Mouse (Mus musculus): ENCODE measurements at regions not wholly inside any gene's neighbourhood (a gene's known extent, or its start where the extent isn't known, plus 50 kb on each side); places are given as distances from the start of the nearest gene placed in this dataset.
A peak's percentile ranks its signal among the peaks of the same experiment; 100 is the strongest.

DNA sequence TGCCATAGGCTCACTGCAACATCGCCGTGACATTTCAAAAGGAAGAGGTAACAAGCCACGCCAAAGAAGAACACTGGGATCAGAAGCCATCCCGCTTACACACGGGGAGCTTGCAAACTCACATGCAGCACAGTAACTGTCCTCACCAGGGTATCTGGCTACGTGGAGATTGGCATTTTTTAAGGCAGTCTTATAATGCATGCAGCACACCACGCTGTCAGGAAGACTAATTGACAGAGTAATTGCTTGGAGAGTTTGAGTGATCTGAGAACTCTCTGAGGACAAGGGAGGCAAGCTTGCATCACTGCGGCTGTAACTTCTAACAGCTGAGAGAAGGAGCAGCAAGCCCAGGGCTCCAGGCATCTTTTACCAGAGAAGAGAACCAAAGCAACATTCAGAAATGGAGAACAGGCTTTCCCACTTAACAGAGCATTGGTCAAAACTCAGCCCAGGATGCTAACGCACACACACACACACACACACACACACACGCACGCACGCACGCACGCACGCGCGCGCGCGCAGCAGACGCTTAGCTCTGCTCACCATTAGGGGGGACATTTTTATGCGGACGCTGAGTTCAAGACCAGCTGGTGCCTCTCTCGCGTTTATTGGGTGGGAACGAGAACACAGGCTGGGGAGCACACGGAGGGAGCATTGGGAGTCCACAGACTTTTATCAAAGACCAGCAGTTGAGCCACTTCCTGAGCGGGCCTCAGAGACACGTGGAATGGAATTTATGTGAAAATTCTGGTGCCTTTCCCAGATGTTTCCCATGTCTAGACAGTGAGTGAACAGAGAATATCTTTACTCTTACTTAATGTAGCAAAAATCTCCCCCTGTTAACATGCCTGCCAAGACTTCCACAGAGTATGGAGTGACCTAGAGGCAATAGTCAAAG is 66.6 kb downstream of the 1700129C05Rik start:
- peak overlapping the region; percentile 49 for H3K4me2 ChIP-seq (replicated peaks)
- ATAC-seq (ENCODE audit: low FRiP score, low read depth): peak; percentile 94
- no peak overlapping the region for H3K9ac ChIP-seq
- 33% methylated on average over 29 of the region's 29 CpGs for WGBS
- peak overlapping the region; percentile 18; the same call in 1 of the 2 replicates for H3K4me3 ChIP-seq
- H3K27ac ChIP-seq: peak overlapping the region; percentile 55; the same call in 1 of the 2 replicates
- peaks cover 16% of the 10 kb centered on the region for H3K4me1 ChIP-seq
- no peaks in the 10 kb centered on the region for H3K27me3 ChIP-seq
- H3K36me3 ChIP-seq: no peaks in the 10 kb centered on the region
- H3K9me3 ChIP-seq: no peaks in the 10 kb centered on the region

DNA sequence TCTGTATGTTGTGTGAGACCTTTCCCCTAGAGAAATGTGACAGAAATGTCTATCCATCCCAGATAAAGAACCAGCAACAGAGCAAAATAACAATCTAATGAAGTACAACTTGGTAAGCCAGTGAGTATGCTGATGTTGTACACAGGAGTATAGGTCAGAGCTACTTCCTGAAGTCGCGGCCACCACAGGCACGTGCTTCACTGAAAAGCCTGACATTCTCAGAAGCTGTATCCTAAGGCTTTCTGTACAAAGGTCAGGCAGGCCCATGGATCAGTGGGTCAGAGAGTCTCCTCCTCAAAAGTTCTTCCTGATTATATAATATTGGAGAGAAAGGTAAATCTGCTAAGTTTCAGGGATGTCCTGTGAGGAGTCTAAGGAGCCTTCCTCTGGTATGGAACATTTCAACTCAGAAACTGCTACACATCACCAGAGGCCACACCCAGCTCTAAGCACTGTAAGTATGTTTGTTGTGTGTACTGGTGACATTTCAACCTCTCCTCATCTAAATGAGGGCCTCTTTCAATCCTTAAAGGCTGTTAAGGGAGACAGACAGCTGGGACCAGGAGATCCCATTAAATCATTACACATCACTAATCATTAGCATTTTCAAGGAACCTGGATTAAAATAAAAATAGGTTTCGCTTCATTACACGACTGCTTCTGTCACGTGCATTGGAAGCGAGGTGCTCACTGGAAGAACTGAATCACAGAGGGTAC is 70.2 kb downstream of the 1700129C05Rik start:
- no peak for ATAC-seq (ENCODE audit: low FRiP score, low read depth)
- WGBS: 85% methylated on average over 7 of the region's 7 CpGs

DNA sequence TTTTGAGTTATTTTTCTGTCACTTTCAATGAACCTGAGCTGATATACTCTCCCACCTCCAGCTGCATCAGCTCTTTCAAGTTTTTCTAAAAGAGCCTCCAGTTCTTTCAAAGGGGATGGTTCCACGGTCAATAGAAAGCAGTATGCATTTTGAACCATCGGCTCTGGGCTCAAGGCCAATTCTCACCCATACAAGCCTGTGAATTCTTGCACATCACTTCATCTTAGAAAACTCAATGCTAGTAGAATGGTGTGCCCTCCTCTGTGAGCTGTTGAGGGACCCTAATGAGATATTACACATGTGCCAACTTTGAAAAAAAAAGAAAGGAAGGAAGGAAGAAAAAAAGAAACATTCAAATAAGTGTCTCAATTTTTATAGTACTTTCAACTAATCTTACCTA is 72.6 kb downstream of the 1700129C05Rik start:
- Histone ChIP-seq H3K4me2 (replicated peaks) (no peak overlapping the region), H3K9me3 (no peaks in the 10 kb centered on the region), H3K36me3 (no peaks in the 10 kb centered on the region), H3K9ac (no peak overlapping the region), H3K27me3 (no peaks in the 10 kb centered on the region), H3K4me1 (no peaks in the 10 kb centered on the region), H3K27ac (no peak overlapping the region), H3K4me3 (no peak overlapping the region)
- no peak for ATAC-seq (ENCODE audit: low FRiP score, low read depth)
- WGBS: 83% methylated on average over 2 of the region's 2 CpGs

More for the DNA sequence above, 70.2 kb downstream of the 1700129C05Rik start:
- H3K4me2 ChIP-seq (replicated peaks): no peak overlapping the region
- H3K4me1 ChIP-seq: peaks cover 16% of the 10 kb centered on the region
- H3K4me3 ChIP-seq: no peak overlapping the region
- no peaks in the 10 kb centered on the region for H3K27me3 ChIP-seq
- no peaks in the 10 kb centered on the region for H3K36me3 ChIP-seq
- no peaks in the 10 kb centered on the region for H3K9me3 ChIP-seq
- H3K27ac ChIP-seq: no peak overlapping the region
- H3K9ac ChIP-seq: no peak overlapping the region

DNA sequence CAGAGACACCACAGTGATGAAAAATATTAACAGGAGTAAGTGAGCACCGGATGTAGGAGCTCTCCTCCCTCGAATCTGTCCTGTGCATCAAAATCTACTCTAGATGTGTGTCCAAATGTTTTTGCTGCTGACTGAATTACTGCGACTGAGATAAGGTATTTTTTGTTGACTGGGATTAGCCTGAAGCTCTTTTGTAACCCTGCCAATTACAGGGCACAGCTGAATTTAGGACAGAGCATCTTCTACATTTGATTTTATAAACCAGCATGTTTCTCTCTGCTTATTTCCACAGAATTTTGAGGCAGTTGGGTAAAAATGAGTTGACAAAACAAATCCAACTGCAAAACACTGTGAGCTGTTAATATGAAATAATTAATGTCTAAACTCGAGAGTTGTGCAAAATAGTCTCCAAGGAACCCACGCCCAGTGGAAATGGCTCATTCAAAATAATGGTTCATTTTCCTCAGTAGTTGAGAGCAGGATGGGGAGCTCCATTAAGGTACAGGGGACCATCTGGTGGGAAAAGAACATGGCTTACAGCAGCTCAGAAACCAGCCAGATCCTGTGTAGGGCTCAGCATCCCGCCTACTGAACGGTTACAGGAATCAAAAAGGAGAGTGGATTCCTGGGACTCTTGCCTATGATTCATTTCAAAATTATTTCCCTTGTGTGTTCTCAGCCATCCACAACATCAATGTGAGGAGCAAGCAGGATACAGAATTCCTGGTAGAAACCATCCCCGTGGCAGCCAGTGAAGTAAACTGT is 76.1 kb downstream of the 1700129C05Rik start:
- Histone ChIP-seq H3K4me2 (replicated peaks) (no peak overlapping the region), H3K4me1 (no peaks in the 10 kb centered on the region), H3K27ac (no peak overlapping the region), H3K9me3 (no peaks in the 10 kb centered on the region), H3K27me3 (no peaks in the 10 kb centered on the region), H3K9ac (no peak overlapping the region), H3K36me3 (no peaks in the 10 kb centered on the region), H3K4me3 (no peak overlapping the region)
- 76% methylated on average over 8 of the region's 8 CpGs for WGBS
- no peak for ATAC-seq (ENCODE audit: low FRiP score, low read depth)

DNA sequence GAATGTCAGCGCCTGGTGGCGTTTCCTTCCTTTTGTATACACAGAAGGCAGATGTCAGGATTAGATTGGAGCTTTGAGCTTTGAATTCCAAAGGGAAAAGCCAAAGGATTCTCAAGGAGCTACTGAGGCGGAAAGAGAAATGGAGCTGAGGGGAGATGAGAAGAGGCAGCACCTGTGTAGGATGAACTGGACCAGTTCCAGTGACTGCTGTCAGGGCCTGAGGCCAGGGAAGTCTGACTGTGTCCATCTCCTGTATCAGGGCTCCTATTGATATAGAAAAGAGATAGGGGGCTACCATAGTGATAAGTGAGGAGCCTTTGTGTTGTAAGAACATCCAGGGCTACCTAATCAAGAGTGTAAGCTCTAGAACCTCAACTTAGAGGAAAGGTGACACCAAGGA is 79.5 kb downstream of the 1700129C05Rik start:
- Histone ChIP-seq H3K27me3 (no peaks in the 10 kb centered on the region), H3K4me3 (no peak overlapping the region), H3K36me3 (no peaks in the 10 kb centered on the region), H3K27ac (no peak overlapping the region), H3K9me3 (no peaks in the 10 kb centered on the region), H3K4me1 (no peaks in the 10 kb centered on the region), H3K9ac (no peak overlapping the region), H3K4me2 (replicated peaks) (no peak overlapping the region)
- 90% methylated on average over 3 of the region's 3 CpGs for WGBS
- no peak for ATAC-seq (ENCODE audit: low FRiP score, low read depth)

DNA sequence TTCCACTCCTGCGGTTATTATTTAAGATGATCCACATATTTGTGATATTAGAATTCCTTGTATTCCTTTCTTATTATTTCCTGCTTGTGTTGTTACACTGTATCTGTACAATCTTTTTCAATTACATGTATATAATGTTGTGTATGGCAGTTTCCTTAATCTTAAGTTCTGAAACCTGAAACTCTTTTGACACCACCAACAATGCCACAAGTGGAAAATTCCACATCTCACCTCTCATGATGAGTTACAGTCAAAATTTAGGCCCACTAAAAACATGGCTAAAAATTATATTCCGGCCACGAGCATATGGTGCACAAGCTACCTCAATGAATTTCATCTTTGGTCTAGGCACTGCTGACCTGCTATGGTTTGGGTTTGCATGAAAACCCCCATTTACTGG is 85.9 kb downstream of the 1700129C05Rik start:
- Histone ChIP-seq H3K9me3 (no peaks in the 10 kb centered on the region), H3K36me3 (no peaks in the 10 kb centered on the region), H3K4me2 (replicated peaks) (no peak overlapping the region), H3K4me1 (no peaks in the 10 kb centered on the region), H3K27ac (no peak overlapping the region), H3K27me3 (no peaks in the 10 kb centered on the region), H3K9ac (no peak overlapping the region), H3K4me3 (no peak overlapping the region)
- WGBS: 90% methylated on average over 3 of the region's 3 CpGs
- no peak for ATAC-seq (ENCODE audit: low FRiP score, low read depth)

DNA sequence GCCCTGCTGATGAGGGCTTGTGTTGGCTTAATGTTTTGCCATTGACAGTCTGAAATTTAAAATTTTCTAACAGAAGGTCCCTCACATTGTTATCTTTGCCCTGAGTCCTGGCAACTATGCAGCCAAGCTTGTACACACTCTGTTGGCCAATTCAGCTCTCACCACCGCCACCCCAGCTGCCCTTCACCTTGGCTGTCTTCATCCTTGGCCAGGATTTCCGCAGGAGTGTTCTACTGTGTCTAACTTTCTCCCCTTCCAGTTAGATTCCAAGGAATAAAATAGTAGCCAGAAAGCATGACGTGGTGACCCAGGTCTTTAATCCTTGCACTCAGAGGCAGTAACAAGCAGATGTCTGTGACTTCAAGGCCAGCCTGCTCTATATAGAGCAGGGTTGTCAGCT is 87.4 kb downstream of the 1700129C05Rik start:
- Histone ChIP-seq H3K36me3 (no peaks in the 10 kb centered on the region), H3K4me3 (no peak overlapping the region), H3K9me3 (no peaks in the 10 kb centered on the region), H3K27me3 (no peaks in the 10 kb centered on the region), H3K27ac (no peak overlapping the region), H3K4me2 (replicated peaks) (no peak overlapping the region), H3K4me1 (no peaks in the 10 kb centered on the region), H3K9ac (no peak overlapping the region)
- 82% methylated on average over 3 of the region's 3 CpGs for WGBS
- no peak for ATAC-seq (ENCODE audit: low FRiP score, low read depth)

DNA sequence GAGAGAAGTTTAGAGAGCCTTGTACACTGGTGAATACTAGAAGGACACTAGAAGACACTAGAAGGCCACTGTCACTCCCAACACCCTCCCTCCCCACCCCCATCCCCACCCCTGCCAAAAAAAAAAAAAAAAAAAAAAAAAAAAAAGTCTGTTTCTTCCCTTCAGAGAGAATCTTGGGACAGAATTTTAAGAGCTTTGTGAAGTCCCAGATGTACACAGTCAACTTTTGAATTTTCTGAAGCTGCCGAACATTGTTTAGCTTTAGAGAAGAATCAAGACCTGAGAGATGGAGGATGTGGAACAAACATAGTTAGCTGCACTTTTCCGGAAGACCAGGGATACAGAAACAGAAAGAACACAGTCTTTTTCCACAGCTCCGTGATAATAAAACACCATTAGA is 90.3 kb downstream of the 1700129C05Rik start:
- no peaks in the 10 kb centered on the region for H3K4me1 ChIP-seq
- no peak overlapping the region for H3K4me2 ChIP-seq (replicated peaks)
- no peaks in the 10 kb centered on the region for H3K9me3 ChIP-seq
- no peak overlapping the region for H3K27ac ChIP-seq
- H3K27me3 ChIP-seq: no peaks in the 10 kb centered on the region
- H3K36me3 ChIP-seq: no peaks in the 10 kb centered on the region
- H3K4me3 ChIP-seq: no peak overlapping the region
- 86% methylated on average over 3 of the region's 3 CpGs for WGBS
- ATAC-seq (ENCODE audit: low FRiP score, low read depth): no peak
- H3K9ac ChIP-seq: no peak overlapping the region

DNA sequence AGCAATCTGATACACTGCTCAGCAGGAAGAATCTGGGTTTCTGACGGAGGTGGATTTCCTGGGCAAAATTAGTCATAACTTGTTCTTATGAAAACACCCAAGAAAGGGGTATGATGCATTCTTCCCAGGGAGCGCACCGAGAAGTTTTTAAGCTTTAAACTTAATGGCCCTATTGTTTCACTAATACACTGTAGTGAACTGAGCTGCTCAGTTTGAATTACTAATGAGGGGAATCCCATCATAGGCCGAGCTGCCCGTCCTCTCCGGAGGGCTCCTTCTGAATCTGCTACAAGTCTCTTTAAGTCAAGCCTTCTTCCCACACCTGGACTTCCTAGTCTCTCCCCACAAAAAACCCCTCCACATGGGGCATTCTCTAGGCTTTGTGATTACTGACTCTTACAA is 91.2 kb downstream of the 1700129C05Rik start:
- H3K4me3 ChIP-seq: no peak overlapping the region
- H3K36me3 ChIP-seq: no peaks in the 10 kb centered on the region
- ATAC-seq (ENCODE audit: low FRiP score, low read depth): no peak
- no peak overlapping the region for H3K27ac ChIP-seq
- H3K4me1 ChIP-seq: no peaks in the 10 kb centered on the region
- H3K27me3 ChIP-seq: no peaks in the 10 kb centered on the region
- H3K9me3 ChIP-seq: no peaks in the 10 kb centered on the region
- no peak overlapping the region for H3K4me2 ChIP-seq (replicated peaks)
- 40% methylated on average over 6 of the region's 6 CpGs for WGBS
- H3K9ac ChIP-seq: no peak overlapping the region

DNA sequence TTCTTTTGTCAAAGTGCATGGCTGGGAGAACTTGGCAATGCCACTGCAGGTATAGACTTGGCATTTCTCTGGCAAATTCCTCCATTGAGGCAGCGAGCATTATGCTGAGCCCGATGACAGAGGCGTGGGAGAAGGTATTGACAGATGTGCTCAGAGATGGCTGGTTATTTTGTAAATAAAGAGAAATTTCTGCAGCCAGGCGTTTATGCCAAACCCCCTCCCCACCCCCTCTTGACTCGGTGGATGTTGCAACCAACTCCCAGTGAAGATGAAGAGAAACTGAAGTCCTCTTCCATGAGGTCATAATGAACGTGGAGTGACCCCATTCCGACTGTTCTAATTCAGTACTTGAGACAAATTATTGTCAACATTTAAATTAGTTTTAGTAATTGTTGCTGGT is 97.0 kb downstream of the 1700129C05Rik start:
- no peak overlapping the region for H3K27ac ChIP-seq
- no peak for ATAC-seq (ENCODE audit: low FRiP score, low read depth)
- H3K4me2 ChIP-seq (replicated peaks): no peak overlapping the region
- no peaks in the 10 kb centered on the region for H3K27me3 ChIP-seq
- H3K4me3 ChIP-seq: no peak overlapping the region
- 73% methylated on average over 7 of the region's 7 CpGs for WGBS
- no peaks in the 10 kb centered on the region for H3K36me3 ChIP-seq
- H3K9ac ChIP-seq: no peak overlapping the region
- peaks cover 18% of the 10 kb centered on the region for H3K4me1 ChIP-seq
- no peaks in the 10 kb centered on the region for H3K9me3 ChIP-seq

DNA sequence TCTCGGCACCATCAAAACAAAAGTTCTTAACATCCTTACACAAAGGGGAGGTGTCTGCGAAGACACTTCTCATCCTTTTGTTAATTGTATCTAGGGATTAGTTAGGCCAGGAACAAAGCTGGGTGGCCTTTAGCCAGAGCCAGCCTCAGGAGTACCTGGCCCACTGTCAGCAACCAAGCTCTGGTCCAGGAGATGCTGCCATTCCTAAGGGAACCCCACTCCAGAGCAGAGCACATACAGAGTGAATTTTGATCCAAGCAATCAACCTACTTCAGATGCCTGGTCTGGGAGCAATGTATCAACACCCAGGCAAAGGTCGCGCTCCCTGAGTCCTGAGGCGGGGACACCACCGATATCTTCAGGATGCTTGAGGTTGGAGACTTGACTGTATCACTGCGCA is 97.5 kb downstream of the 1700129C05Rik start:
- ATAC-seq (ENCODE audit: low FRiP score, low read depth): no peak
- Histone ChIP-seq H3K27me3 (no peaks in the 10 kb centered on the region), H3K9me3 (no peaks in the 10 kb centered on the region), H3K9ac (no peak overlapping the region), H3K36me3 (no peaks in the 10 kb centered on the region), H3K4me2 (replicated peaks) (no peak overlapping the region), H3K4me1 (peaks cover 18% of the 10 kb centered on the region), H3K4me3 (no peak overlapping the region), H3K27ac (no peak overlapping the region)
- 72% methylated on average over 7 of the region's 7 CpGs for WGBS

DNA sequence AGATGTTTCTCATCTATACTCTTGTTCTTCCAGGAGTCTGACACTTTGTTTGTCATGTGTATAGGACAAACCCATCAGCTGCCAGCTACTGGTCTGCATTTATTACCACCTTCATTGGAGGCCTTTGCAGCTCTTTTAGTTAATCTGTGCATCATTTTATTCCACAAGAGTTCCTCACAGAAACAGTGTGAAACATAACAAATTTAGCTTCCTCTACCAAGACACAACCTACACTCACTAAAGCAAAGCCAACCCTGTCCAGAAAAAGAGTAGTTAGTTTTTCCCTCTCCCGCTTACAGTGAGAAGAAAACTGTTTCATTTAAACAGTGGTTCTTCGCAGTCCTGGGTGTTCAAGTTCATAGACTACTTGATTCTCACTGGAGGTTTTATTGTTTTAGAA is 100.5 kb downstream of the 1700129C05Rik start:
- ATAC-seq (ENCODE audit: low FRiP score, low read depth): no peak
- WGBS: 90% methylated on average over 2 of the region's 2 CpGs

More for the DNA sequence above, 100.5 kb downstream of the 1700129C05Rik start:
- Histone ChIP-seq H3K4me2 (replicated peaks) (no peak overlapping the region), H3K9ac (no peak overlapping the region), H3K4me3 (no peak overlapping the region), H3K4me1 (peaks cover 18% of the 10 kb centered on the region), H3K27me3 (no peaks in the 10 kb centered on the region), H3K27ac (no peak overlapping the region), H3K9me3 (no peaks in the 10 kb centered on the region), H3K36me3 (no peaks in the 10 kb centered on the region)

Data from limb, embryonic 13.5 days (tissue).